Mouse (Mus musculus) ES-E14 (cell line): ENCODE data around the gene Tmem39a.

ENCODE experiments used
- CHD2 ChIP-seq: IDR thresholded peaks from 2 replicates; pipeline ENCODE4 v1.6.1; 2014; ENCODE audit warnings: mild to moderate bottlenecking, low read depth, low read length, inconsistent platforms
- HCFC1 ChIP-seq: IDR thresholded peaks from 2 replicates; pipeline ENCODE4 v1.6.1; 2012; ENCODE audit warnings: low read length, inconsistent platforms, borderline replicate concordance; ENCODE audit not compliant: insufficient read depth
- MAFK ChIP-seq: IDR thresholded peaks from 2 replicates; pipeline ENCODE4 v1.6.1; 2014; ENCODE audit warnings: mild to moderate bottlenecking, low read depth, low read length, inconsistent platforms; ENCODE audit not compliant: insufficient read depth
- ZC3H11A ChIP-seq: IDR thresholded peaks from 2 replicates; pipeline ENCODE4 v1.6.1; 2012; ENCODE audit warnings: low read depth, mild to moderate bottlenecking, inconsistent platforms, low read length, borderline replicate concordance
- ZNF384 ChIP-seq: IDR thresholded peaks from 2 replicates; pipeline ENCODE4 v1.6.1; 2012; ENCODE audit warnings: low read depth, low read length, inconsistent platforms

- no peak for TF ChIP-seq HCFC1
- TF ChIP-seq ZC3H11A = no peak
- no peak for TF ChIP-seq MAFK
- TF ChIP-seq CHD2 = no peak
- TF ChIP-seq ZNF384 = no peak
Observed at GRCm38 (mm10) chr16:38625811-38626369, 67.4 kb downstream of the Tmem39a start.
